Mouse (Mus musculus): ENCODE measurements around the gene Rmi2.

- no peak for TF ChIP-seq POLR2A (IDR thresholded peaks at IDR 0.05; ENCODE audit: borderline replicate concordance, control insufficient read depth, low read depth, low read length)
- no peak for TF ChIP-seq CTCF (IDR thresholded peaks at IDR 0.05; ENCODE audit: control insufficient read depth, insufficient read depth, low read length)
Observed at GRCm38 (mm10) chr16:10900736-10901135, 65.9 kb downstream of the Rmi2 start.
